Mouse (Mus musculus) frontal cortex, adult 2 months (tissue): ENCODE data around the gene Eif2s2. TPM values are rescaled to one million over a fixed set of nuclear protein-coding genes. Genes with fewer than 3 reads are reported as not detected.
"Not testable (repeated sequence)": the region's sequence is repeated elsewhere in the genome, so short reads cannot be mapped to it uniquely, and the experiment has no call there.

Experiments
- DNase-seq, 2 experiments: peaks; one replicate each; pipeline ENCODE4 v3.0.0; 2022; ENCODE audit warnings: low spot score in 1 of 2; ENCODE audit errors: extremely low spot score in 1 of 2
- polyA plus RNA-seq: library from polyadenylated mRNA; depleted of rRNA; stranded (reverse); fragments of >200 nt; gene quantifications from 2 replicates; pipeline ENCODE4 v1.2.3, GENCODE M21; 2012; rRNA removed

Eif2s2 gene
- polyA plus RNA-seq, 1 experiment = 39.9 TPM

DNA sequence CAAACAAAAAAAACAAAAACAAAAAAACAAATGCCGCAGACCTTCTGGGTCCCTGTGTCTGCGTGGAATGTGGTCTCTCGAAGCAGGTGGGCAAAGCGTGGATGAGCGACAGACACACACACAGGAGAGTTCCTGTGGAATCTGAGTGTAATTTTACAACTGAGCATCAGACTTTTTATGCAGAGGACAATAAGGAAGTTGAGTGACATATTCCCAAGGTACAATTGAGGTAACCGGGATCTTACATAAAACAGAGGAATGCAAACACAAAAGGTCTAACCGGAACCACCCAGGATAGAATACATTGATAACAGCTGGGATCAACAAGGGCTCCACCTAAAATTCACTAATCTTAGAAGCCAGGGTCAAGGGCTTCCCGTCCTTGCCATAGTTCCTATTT, 6.3 kb upstream of the Eif2s2 start:
- not testable (repeated sequence) for DNase-seq

DNA sequence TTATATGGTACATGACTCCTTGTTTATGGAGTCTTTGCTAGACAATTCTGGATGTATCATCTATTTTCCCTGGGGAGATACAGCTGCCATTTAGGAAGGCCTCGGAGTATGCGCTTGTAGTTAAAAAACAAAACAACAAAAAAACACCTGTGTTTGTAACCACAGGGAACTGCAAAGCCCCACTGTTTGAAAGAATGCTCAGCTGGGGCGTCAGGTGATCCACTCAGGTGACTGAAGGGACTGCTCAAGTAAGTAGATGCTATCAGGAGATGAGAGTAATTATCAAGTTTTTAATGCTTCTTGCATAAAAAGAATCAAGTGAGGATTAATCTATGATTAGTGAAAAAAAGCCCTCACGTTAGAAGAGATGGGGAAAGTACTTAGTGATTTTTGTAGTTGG, 813 bp upstream of the Eif2s2 start:
- DNase-seq = no peak

DNA sequence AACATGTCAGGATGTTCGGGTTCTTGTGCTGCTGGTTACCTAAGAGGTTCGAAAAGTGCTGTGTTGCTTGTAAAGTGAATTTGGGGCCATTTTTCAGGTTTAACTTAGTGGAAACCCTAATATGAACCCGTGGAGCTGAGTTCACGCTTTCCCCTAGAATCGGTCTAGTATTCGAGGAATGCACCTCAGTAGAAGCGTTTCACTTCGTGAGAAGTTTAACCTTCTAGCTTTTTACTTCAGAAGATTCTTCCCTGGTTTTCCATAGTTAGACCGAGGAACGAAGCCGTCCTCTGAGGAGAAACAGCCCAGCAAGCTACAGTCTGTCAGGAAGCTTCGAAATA, 280 bp upstream of the Eif2s2 start:
- no peak for DNase-seq

DNA sequence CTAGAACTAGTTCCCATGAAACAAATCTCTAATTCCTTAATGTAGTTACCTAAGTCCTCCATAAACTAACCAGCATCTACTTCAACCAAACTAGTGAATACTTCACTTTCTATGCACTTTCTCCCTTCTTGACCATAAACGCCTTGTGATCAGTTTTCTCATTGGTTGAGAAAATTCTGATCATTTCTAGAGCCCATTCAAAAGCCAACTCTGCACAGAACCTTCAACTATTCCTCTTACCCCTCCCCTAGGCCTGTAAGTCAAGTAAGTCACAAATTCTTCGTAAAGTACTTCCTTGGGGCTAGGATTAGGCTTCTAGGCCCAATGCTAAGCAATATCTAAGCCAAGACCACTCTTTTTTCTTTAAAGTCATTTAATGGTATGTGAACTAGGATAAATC, 1.1 kb downstream of the Eif2s2 start:
- DNase-seq = no peak

GRCm38 (mm10) chr2:154876621-154877020, 16.1 kb downstream of the Eif2s2 start:
- DNase-seq = no peak

GRCm38 (mm10) chr2:154869954-154870641, 22.6 kb downstream of the Eif2s2 start:
- DNase-seq = no peak

DNA sequence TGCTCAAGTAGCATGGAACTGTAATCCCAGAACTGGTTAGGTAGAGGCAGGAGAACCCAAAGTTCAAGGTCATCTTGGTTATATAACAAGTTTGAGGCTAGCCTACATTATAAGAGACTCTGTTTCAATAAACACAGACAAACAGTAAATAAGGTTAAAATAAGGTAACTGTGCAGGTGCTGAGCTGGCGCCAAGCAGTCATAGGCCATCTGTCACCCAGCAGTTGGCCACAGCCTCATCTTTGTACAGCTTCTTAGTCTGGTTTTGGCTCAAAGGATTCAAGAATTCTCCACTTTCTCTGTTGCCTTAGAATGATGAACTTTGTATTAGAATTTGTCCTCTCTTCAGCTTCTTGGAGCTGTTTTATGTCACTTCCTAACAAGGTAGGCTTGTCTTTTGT, 24.6 kb downstream of the Eif2s2 start:
- no peak for DNase-seq

DNA sequence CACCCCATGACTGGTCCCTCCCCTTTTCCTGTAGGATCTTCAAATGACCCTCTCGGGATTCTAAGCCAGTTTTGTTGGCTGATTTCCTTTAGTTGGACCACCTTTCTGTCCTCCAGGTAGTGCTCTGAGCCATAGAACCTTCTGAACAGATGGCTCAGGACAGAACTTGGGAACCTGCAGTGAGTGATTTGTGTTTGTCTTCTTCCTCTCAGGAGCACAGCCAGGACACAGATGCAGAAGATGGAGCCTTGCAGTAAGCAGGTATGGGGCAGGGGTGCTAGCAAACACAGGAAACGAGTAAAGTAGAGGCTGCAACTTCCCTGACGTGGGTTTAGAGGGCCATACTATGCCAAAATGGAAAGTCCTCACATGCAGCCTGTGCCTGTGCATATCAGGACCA, 27.0 kb downstream of the Eif2s2 start:
- DNase-seq = no peak

GRCm38 (mm10) chr2:154863672-154864071, 29.1 kb downstream of the Eif2s2 start:
- peak in 1 of 2 experiments; percentile 39 for DNase-seq

DNA sequence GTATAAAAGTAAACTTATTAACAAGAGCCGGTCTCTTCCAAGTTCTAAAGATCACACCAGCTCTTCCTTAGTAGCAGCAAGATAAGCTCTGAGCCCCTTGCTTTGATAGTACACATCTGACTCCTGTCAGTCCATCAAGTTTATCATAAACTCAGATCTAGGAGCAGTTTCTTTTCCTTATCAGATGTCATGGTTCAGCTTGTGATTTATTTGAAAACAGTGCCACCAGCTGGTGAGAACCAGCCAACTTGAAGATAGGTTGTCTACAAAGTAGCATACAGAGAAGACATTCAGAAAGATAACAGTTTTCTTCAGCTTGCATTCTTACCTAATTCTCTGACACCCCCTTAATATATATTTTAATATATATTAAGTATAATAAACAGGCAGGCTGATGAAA, 37.4 kb downstream of the Eif2s2 start:
- DNase-seq = peak; percentile 21 to 84

DNA sequence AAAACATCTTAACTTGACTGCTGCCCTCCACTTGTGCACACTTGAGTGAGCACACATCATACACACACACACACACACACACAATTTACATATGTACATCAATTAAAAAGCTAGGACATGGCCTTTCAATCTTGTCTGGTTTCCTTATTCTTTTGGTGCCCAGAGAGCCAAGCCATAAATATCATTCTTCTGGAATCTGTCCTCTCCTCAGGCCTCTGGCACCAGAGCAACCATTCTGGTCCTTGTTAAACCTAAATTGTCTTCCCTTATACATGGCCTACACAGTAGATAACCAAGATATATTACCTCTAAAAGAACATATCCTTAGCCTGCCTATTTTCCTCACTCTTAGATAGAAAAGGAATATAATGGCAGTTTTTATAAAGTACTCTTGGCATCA, 44.6 kb downstream of the Eif2s2 start:
- DNase-seq = no peak

- no peak for DNase-seq
These were observed 56.2 kb downstream of the Eif2s2 start for GRCm38 (mm10) chr2:154836537-154836936.

DNA sequence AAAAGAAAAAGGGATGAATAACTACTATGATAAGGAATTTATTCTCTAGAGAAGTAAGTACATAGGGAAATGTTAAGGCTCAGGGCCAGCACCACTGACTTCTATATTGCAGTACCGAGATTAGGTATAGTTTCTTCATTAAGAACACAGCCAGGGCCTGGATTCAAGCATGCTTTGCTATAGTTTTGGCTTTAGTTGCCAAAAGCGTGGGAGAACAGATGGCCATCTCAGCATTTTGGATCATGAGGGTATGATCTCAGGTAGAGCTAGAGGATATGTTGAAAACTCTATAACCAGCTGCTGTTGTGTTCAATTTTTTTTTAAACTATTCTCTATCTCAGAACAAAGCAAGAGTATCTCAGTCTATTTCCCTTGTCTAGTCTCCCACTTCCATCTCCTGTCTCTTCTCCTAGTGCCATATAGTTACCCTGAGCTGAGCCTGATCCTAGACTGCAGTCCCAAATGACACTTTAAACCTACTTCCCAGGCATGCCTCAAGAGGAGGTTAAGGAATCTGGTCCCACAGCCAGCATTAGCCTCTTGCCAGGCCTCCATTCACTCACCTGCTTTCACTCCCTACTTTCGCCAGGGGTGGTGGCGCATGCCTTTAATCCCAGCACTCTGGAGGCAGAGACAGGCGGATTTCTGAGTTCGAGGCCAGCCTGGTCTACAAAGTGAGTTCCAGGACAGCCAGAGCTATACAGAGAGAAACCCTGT, 58.4 kb downstream of the Eif2s2 start:
- DNase-seq = no peak

DNA sequence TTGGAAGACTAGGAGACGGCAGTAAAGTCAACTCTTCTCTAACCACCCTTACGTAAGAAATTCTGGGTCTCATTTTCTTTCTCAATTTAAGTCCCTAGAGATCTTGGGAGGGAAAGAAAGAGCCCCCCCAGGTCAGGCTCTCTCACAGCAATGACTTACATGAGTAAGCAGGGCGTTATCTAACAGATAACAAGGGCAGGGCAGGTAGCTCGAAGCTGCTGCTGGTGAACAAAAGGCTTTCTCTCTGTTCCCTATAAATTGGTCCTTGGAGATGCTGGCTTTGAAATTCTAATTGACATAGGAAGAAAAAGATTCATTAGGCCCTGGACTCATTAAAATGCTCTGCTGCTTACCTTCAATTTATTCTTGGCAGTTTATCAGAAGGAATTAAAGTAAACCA, 60.3 kb downstream of the Eif2s2 start:
- DNase-seq = no peak

DNA sequence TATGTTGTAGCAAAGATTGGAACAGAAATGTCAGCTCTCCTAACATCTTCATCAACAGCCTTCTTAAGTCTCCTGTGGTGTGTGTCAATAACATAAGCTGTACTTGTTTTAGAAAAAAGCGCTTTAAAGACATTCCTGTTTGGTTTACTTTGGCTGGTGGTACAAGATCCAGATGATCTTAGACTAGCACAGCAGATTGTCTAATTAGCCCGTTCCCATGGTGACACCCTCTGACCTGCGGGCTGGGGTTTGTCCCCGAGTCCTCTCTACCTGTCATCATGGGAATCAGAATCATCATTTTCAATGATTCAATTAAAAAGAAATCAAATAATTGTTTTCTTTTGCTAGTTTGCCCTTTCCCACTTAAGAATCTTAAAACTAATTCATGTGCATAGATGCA, 65.2 kb downstream of the Eif2s2 start:
- DNase-seq = no peak

DNA sequence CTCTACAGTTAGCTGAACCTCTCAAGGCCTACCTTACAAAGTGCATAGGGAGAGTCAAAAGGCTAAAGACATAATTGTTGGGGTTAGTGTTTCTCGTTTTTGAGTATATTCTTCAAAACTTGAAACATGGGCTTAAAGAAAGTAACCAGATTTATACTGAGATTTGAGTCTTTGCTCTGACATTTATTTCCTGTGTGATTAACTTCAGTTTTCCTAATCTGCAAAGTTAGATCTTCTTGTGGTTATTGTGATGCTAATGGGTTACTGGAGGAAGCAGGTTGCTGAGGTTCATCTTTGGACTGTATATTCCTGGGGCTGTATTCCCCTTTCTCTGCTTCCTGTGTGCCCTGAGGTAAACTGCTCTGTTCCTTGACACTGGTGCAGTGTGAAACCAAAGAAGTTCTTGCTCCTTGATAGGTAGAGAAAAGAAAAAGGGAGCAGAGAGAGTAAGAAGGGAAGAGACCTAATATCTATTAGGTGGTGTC, 66.6 kb downstream of the Eif2s2 start:
- DNase-seq = no peak

Other genes starting within 250 kb of the Eif2s2 start
- 277 and 314 TPM in 2 replicates for gene Chmp4b, start 241.2 kb downstream of the Eif2s2 start, polyA plus RNA-seq
- not detected in 2 replicates for gene Gm14214, start 122.9 kb downstream of the Eif2s2 start, polyA plus RNA-seq
- 115 and 116 TPM in 2 replicates for gene Raly, start 101.8 kb downstream of the Eif2s2 start, polyA plus RNA-seq
- 0.74 and 1.0 TPM in 2 replicates for gene a, start 101.5 kb downstream of the Eif2s2 start, polyA plus RNA-seq
- 0.06 TPM in 2 replicates for gene Gm14226, start 125.3 kb upstream of the Eif2s2 start, polyA plus RNA-seq
- 32.3 and 34.4 TPM in 2 replicates for gene Ahcy, start 181.6 kb upstream of the Eif2s2 start, polyA plus RNA-seq
- 22.7 and 24.5 TPM in 2 replicates for gene Itch, start 240.6 kb upstream of the Eif2s2 start, polyA plus RNA-seq